Mouse (Mus musculus) c-Kit-positive CD71-positive TER-119-positive erythroid progenitor cells, embryonic 14.5 days (primary cell): ENCODE data around the gene Slc7a15.
A peak's percentile ranks its signal among the peaks of the same experiment; 100 is the strongest.
"Not testable (repeated sequence)": the region's sequence is repeated elsewhere in the genome, so short reads cannot be mapped to it uniquely, and the experiment has no call there.

ENCODE experiments used
- DNase-seq: peaks from one replicate; pipeline ENCODE4 v3.0.0-alpha.2; 2013; ENCODE audit warnings: low spot score

The Slc7a15 gene

DNA sequence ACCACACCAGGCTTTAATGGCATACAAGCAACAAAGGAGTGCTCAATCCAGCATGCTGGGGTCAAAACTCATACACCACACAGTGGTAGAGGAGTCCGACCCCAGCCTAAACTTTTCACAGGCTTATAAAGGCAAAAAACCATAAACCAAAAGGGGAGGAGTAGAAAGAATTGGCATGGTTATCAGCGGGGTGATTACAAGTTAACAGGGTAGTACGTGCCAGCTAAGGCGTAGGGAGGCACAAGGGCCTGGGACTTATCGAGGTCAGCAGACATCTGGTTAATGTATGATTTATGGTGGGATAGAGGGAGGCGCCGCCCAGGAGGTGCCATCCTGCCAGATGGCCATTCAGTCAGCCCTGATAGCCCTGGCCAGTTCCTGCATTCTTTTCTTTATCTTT lies at the start of gene Slc7a15:
Gene Slc7a15 (minus strand): TSS at position 101 of the 400 bp plus-strand sequence.
- not testable (repeated sequence) for DNase-seq

DNA sequence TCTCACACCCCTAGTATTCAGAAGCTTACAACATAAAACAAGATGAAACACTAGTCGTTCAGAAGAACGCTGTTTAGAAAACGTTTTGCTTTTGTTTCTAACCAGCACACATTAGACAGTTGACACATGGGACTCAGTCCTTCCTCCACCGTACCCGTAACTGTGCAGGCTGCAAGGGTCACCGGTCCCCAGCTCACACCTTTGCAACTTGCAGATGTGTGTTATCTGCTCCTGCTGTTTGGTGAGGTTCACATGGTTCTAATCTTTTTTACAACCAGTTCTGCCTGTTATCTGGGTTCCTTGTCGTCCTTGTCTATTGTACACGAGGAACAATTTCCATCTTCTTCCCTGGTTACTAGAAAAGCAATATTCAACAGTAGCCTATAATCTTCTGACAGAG lies 49.3 kb upstream of the Slc7a15 start:
- not testable (repeated sequence) for DNase-seq

DNA sequence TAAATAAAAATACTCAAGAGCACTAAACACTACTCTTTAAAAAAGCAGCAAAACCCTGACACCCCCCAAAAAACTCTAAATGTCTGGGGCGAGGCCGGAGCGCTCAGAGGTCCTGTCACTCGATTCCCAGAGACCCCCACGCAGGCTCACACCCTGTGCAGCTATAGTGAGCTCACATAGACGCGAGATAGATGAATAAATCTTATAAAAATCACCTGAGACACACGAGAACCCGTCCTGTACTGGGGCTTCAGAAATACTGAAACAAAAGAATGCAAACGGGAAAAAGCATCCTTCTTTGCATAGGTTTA lies 42.5 kb upstream of the Slc7a15 start:
- no peak for DNase-seq

DNA sequence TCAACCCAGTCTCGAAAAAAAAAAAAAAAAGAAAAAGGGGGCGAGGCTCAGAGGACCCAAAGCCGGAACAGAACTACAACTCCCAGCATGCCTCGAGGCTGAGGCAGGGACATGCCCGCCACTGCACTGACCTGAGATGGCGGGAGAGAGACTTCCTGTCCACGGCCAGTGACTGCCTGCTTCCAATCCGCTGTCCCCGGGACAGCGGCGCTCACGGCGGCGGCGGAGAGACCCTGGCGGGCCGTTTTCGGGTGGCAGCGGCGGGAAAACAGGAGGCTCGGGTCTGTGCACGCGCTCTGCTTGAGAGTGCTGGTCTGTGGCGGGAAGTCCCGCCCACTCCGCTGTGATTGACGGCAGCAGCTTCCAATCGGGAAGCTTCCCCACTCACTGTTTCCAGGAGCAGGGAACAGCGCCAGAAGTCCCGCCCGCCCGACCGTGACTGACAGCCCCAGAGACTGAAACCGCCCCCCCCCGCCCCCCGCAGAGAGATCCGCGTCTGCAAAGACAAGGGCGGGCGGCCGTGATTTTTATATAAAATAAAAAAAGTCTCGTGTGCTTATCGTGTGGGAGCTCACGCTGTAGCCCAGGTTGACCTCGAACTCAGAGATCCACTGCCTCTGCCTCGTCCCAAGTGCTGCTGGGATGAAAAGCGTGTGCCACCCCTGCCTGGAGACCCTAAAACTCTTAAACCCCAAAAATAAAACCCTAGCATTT lies 42.0 kb upstream of the Slc7a15 start:
- peak; percentile 95 for DNase-seq

DNA sequence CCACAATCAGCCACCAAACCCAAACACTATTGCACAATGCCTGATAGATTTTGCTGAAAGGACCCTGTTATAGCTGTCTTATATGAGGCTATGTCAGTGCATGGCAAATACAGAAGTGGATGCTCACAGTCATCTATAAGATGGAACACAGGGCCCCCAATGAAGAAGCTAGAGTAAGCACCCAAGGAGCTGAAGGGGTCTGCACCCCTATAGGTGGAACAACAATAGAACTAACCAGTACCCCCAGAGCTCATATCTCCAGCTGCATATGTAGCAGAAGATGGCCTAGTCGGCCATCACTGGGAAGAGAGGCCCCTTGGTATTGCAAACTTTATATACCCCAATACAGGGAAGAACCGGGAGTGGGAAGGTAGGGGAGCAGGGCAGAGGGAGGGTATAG lies 41.3 kb upstream of the Slc7a15 start:
- not testable (repeated sequence) for DNase-seq

DNA sequence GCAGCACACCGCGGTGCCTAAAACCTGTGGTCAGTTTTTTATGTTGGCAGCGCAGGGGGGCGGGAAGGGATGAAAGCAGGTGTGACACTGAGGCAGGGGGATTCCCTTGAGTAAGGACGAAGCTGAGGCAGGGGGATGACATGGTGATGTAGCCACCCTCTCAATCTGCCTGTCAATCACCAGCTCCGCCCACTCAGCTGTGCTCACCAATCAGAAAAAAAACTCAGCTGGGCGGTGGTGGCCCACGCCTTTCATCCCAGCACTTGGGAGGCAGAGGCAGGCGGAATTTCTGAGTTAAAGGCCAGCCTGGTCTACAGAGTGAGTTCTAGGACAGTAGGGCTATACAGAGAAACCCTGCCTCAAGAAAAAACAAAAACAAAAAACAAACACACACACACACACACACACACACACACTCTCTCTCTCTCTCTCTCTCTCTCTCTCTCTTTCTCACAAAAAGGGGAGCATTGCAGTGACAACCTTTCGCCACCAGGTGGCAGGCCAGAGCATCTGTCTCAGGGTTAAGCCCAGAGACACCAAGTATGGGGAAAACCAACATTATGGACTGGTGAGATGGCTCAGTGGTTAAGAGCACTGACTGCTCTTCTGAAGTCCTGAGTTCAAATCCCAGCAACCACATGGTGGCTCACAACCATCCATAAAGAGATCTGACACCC lies 39.7 kb upstream of the Slc7a15 start:
- DNase-seq, result peak; percentile 85

DNA sequence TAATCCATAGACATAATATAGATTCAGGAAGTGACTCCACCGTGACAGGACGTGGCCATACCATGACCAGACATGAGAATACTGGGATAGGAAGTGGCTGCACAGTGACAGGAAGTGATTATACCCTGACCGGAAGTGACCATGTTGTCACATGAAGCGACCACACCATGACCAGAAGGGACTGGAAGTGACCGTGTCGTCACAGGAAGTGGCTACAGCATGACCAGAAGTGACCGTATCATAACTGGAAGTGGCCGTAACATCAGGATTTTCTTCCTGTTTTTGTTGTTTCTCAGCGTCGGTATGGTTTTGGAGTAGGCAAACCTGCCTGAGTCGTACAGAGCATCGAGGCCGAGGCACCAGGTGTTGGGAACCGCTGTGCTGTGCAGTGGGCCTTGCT lies 38.1 kb upstream of the Slc7a15 start:
- no peak for DNase-seq

DNA sequence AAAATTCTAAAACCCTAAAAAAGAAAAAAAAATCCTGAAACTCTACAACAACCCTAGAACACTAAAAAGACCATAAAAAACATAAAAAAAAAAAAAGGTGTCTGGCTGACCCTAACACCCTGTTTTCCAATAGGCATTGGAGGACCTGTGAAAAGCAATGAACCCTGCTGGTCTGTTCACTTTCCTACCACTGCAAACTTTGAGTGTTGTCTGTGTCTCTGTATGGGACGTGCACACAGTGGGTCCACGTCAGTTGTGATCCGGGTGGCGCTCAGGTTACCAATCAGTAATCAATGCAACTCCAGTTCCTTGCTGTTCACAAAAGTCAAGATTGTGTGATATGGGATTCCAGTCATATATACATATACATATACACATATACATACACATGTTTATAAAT lies 36.7 kb upstream of the Slc7a15 start:
- no peak for DNase-seq

DNA sequence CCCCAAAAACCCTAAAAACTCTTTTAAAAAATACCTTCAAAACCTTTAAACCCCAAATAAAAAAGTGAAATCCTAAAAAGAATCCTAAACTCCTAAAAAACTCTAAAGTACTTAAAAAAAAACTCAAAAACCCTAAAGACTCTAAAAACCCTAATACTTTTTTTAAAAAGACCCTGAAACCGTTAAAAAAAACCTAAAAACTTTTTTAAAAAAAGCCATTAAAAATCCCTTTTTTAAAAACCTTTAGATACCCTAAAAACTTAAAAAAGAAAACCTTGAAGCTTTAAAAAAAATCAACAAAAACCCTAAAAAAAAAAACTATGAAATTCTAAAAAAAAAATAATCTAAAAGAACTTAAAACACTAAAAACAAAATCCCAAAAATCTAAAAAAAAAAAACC lies 35.4 kb upstream of the Slc7a15 start:
- DNase-seq, result no peak

DNA sequence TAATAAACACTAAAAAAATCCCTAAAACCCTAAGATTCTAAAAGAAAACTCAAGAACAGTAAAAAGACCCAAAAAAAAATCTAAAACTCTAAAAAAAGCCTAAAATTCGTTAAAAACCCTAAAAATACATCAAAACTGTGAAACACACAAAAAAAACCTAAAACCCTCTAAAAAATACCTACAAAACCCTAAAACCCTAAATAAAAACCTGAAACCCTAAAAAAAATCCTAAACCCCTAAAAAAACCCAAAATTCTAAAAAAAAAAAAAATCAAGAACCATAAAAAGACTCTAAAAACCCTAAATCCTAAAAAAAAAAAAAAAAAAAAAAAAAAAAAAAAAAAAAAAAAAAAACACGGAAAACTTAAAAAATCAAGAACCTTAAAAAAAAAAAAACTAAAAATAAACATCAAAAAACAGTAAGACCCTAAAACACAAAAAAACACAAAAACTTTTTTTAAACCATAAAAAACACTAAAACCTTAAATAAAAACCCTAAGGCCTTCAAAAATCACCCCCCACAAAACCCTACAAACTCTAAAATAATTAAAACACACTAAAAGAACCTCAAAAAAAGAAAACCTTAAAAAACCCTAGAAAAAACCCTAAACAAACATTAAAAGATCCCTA lies 34.0 kb upstream of the Slc7a15 start:
- DNase-seq, result no peak

DNA sequence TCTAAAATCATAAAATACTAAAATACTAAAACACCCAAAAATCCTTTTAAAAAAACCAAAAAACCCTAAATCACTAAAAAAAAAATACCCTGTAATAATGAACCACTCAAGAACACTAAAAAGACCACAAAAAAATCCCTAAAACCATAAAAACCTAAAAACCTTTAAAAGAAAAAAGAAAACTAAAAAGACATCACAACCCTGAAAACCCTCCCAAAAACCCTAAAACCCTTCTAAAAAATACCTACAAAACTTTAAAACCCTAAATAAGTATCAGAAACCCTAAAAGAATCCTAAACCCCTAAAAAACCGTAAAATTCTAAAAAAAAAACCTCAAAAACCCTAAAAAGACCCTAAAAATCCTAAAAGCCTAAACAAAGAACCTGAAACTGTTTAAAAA lies 32.8 kb upstream of the Slc7a15 start:
- DNase-seq, result no peak

DNA sequence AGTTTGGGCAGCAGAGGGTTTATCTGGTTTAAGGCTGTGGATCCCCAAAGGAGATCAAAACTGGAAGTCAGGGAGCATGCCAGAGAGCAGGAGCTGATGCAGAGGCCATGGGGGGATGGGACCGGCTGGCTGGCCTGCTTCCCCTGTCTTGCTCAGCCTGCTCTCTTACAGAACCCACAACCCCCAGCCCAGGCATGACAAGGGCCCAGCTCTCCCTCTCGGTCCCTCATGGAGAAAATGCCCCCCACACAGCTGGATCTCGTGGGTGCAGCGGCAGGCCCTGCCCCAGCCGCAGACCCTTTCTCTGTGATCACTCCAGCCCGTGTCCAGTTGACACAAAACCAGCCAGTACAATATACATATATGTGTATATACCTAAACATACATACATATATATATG lies 30.7 kb upstream of the Slc7a15 start:
- no peak for DNase-seq

DNA sequence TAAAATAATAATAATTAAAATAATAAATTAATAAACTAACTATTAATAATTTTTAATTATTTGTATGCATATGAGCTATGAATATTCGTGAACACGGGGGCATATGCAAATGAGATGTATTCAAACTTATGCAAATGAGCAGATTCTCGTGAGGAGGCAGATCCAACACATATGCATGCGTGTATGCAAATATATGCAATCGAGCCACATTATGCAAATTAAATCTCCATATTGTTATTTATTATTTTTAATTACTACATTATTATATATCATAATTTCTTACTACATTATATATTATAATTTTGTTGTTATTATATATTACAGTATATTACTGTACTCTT lies 21.8 kb upstream of the Slc7a15 start:
- no peak for DNase-seq

DNA sequence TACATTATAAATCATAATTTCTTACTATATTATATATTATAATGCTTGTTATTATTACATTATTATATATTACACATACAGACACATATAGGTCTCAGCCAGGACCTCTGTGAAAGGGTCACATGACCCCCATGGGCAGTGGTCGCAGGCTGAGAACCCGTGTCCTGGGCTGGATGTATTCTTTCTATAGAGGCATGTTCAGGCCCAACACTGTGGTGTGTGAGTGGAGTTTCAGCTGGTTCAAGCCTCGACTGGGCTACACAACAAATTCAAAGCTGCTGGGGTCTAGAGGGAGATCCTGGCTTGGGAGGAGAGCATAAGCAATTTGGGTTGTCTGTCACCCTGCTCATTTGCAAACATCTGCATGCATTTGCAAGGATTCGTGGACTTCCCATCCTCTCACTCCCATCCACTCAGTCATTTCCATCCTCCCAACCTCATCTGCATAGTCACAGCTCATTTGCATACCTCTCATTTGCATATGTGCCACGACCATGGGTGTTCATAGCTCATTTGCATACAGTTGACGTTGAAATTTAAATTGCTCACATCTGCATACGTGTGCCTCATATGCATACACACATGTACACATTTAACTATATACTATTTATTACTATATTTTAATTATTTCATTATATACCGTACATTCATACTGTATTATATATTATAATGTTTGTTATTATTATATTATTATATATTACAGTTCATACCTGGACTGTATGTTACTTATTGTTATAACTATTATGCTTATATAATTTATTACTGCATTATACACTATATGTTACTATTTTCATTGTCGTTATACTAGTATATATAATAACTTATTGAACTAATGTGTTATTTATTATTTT lies 21.2 kb upstream of the Slc7a15 start:
- DNase-seq, result no peak

DNA sequence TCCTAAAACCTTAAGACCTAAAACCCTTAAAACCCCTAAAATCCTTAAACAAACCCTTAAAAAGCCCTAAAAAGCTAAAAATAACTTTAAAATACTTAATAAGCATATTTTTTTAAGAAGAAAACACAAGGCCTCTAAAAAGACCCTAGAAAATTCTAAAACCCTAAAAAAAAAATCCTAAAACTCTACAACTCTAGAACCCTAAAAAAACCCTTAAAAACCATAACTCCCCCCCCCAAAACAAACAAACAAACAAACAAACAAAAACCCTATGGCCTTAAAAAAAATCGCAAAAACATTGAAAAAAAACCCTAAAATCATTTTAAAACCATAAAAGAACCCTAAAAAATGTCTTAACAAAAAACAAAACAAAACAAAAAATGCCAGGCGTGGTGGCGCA lies 19.4 kb upstream of the Slc7a15 start:
- DNase-seq, result no peak

DNA sequence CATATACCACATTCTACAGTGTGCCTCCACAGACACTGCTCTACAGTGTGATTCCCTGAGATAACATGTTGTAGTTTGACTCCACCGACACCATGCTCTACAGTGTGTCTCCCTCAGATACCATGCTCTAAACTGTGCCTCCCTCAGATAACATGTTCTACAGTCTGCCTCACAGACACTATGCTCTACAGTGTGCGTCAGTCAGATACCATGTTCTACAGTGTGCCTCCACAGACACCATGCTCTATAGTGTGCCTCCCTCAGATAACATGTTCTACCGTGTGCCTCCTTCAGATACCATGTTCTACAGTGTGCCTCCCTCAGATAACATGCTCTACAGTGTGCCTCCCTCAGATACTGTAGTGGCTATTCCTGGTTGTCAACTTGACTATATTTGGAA lies 10.2 kb upstream of the Slc7a15 start:
- no peak for DNase-seq

DNA sequence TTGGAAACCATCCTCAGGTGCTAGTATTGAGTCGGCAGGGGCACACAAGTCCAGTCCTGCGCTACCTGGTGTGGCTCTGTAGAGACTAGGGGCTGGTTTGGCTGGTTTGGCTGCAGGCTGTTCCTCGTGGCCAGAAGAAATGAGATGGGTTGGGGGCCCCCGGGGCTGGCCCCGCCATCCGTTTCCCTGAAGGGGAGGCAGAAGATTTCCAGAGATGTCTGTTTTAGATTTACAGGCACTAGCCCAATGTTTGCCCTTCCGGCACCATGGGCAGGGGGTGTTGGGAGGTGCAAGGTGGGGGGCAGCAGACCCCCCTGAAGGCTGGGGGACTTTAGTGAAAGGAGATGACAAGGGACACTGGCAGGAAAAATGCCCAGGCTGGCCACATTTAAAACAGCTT lies 3.3 kb downstream of the Slc7a15 start:
- DNase-seq, result no peak

DNA sequence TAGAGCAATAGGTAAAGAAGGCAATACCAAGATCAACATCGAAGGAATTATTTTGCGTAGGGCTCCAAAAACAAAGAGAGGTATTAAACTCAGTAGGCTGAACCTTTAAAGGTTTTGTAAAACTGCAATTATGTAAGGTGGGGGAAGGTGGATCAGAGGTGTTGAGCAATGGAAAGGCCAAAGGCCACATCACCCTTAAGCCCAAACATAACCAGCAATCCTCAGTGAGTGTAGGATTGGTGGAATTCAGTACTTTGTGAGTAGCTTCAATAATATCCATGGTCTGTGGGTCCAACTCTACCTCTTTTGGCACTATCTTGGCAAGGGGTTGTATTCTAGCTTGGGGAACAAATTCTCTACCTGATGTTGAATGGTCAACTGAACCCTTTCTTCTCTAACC lies 7.5 kb downstream of the Slc7a15 start:
- not testable (repeated sequence) for DNase-seq

DNA sequence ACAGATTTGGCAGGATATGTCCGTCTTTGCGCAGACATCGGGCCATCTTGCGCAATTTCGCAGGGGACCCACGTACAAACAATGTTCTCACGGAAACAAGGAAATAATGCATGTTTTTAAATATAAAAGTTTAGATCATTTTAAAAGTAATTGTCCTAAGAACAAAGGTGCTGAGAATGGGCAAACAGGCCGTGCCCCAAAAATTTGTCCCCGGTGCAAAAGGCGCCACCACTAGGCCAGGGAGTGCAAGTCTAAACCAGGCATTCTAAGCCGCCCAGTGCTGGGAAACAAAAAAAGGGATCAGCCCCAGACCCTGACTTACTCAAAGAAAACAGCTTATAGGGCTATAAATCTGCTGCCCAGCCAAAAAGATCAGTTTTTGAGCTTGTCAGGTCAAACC lies 25.5 kb downstream of the Slc7a15 start:
- DNase-seq, result no peak

DNA sequence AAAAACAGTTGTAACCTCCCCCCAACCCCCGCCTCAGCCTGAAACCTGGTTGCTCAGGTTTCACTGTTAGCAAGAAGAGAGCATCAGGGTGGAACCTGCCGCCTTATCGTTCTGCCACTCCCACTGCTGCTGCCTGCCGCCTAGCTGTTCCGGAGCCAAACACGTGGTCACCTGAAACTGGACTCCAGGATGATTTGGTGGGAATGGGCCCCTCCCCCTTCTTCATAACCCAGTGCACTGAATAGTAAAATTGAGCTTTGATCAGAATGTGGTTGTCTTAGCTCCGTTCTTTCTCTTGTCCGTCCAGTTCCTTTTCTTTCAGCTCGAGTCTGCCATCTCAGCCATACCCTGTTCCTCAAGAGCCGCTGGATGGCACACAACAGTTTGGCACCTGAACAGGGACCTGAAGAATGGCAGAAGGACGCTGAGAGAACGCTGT lies 26.9 kb downstream of the Slc7a15 start:
- not testable (repeated sequence) for DNase-seq

DNA sequence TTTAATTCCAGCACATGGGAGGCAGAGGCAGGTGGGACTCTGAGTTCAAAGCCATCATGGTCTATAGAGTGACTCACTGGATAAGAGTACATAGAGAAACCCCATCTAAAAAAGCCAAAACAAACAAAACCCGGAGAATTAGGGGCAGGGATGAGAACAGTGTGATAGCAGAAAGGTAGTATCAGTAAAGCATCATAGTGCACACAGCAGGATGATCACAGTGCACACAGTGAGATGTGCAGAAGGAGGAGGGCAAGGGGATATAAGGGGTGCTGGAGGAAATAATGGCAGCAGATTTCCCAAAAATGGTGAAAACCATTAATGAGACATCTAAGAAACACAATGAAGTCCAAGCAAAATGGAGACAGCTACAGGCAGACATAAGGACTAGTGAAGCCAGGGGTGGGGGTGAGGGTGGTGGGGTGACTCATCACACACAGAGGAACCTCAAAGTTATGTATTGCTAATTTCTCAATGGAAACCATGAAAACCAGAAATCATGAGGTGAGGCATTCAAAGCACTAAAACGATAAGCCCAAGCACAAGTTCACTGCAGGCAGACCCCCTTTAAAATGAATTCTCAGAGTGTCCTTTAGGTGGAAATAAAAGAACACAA lies 27.5 kb downstream of the Slc7a15 start:
- DNase-seq, result not testable (repeated sequence)

DNA sequence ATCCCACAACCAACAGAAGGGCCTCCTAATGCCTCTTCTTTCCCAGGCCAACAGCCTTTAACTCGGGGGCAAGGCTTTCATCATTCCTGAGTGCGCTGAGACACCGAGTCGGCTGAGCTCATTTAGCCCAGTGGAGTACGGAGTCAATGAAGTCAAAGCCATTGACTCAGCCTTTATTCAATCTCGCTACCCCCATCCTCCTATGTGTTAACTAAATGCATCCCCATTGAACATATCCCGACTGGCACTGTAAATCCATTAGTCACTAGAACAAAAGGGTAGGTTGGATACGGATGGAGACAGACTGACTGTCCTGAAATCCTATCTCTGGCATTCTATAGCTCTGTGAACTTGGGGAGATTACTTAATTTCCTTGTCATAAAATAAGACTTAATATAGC lies 36.7 kb downstream of the Slc7a15 start:
- DNase-seq, result not testable (repeated sequence)
